Mouse (Mus musculus): Measurements from ENCODE around the gene Slc37a1. TPM values are rescaled to one million over a fixed set of nuclear protein-coding genes. Genes with fewer than 3 reads are reported as not detected.
A peak's percentile ranks its signal among the peaks of the same experiment; 100 is the strongest.

Gene Slc37a1
- polyA plus RNA-seq, 1 experiment from 2014 or later, result 4.6 TPM

DNA sequence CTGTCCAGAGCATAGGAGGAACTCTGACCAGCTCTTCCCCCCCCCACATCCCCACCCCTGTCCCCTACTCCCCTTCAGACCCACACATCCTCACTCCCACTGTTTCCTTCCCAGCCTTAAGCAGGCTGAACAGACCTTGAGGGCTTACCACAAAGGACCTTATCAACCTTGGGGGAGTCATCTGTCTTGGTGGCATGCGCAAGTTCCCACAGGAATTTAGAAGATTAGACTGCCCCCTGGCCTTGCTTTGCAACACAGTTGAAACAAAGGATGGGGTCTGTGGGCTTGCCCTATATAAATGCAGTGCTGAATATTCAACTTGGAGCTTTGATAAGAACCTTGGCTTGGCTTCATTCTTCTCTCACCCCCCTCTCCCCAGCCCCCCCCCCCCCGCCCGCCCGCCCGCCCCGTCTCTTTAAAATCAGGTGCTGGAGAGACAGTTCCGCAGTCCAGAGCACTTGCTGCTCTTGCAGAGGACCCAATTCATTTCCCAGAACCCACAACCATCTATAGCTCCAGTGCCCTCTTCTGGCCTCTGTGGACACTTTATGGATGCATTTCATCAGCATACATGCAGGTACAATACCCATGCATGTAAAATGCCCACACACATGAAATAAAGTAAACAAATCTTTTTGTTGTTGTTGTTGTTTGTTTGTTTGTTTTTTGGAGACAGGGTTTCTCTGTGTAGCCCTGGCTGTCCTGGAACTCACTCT is 15.3 kb upstream of the Slc37a1 start:
- Histone ChIP-seq H3K27ac (ENCODE audit: low read depth, low read length) (no peak overlapping the region), H3K4me1 (ENCODE audit: control insufficient read depth, insufficient read depth, low read length) (no peaks in the 10 kb centered on the region), H3K9ac (ENCODE audit: low read depth, low read length) (no peak overlapping the region), H3K36me3 (ENCODE audit: control insufficient read depth, insufficient read depth, low read length) (no peaks in the 10 kb centered on the region), H3K27me3 (ENCODE audit: control insufficient read depth, insufficient read depth, low read length) (no peaks in the 10 kb centered on the region), H3K9me3 (replicated peaks; ENCODE audit: control insufficient read depth, low read length) (no peaks in the 10 kb centered on the region), H3K4me2 (no peak overlapping the region), H3K4me3 (ENCODE audit: low read depth, low read length) (no peak overlapping the region)
- 35% methylated on average over 7 of the region's 7 CpGs for WGBS (ENCODE audit: insufficient replicate concordance)
- no peak for ATAC-seq (replicated peaks; ENCODE audit: insufficient number of reproducible peaks, low FRiP score, low TSS enrichment)

DNA sequence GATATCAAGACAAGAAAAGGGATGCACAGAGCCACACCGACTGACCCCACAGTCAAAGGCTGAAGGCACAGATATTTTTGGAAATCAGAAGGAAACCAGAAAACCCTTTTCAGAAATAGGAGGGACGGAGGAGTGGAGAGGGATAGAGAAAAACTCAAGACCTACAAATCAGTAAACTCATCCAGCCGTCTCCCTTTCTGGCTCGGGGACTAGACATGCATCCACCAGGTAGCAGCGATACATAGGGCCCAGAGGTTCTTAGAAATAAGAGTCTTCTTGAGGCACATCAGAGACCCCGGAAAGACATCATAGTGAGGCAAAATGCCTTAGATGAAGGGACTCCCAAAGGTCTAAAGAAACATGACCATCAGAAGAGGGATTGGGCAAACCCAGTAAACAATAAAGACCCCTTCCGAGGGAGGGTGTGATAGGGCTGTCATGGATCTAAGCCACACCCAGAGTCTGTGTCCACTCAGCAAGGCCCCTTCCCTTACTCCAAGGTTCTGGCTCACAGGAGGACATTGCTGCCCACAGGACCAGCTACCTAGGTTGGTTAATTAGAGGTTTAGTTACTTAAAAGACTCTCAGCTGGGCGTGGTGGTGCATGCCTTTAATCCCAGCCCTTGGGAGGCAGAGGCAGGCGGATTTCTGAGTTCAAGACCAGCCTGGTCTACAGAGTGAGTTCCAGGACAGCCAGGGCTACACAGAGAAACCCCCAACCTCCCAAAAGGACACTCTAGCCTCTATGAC is 14.0 kb upstream of the Slc37a1 start:
- H3K4me3 ChIP-seq (ENCODE audit: low read depth, low read length), result no peak overlapping the region
- no peaks in the 10 kb centered on the region for H3K27me3 ChIP-seq (ENCODE audit: control insufficient read depth, insufficient read depth, low read length)
- no peaks in the 10 kb centered on the region for H3K9me3 ChIP-seq (replicated peaks; ENCODE audit: control insufficient read depth, low read length)
- no peak for ATAC-seq (replicated peaks; ENCODE audit: insufficient number of reproducible peaks, low FRiP score, low TSS enrichment)
- WGBS (ENCODE audit: insufficient replicate concordance), result 78% methylated on average over 9 of the region's 9 CpGs
- no peak overlapping the region for H3K9ac ChIP-seq (ENCODE audit: low read depth, low read length)
- H3K27ac ChIP-seq (ENCODE audit: low read depth, low read length), result no peak overlapping the region
- no peaks in the 10 kb centered on the region for H3K4me1 ChIP-seq (ENCODE audit: control insufficient read depth, insufficient read depth, low read length)
- no peaks in the 10 kb centered on the region for H3K36me3 ChIP-seq (ENCODE audit: control insufficient read depth, insufficient read depth, low read length)
- H3K4me2 ChIP-seq, result no peak overlapping the region

DNA sequence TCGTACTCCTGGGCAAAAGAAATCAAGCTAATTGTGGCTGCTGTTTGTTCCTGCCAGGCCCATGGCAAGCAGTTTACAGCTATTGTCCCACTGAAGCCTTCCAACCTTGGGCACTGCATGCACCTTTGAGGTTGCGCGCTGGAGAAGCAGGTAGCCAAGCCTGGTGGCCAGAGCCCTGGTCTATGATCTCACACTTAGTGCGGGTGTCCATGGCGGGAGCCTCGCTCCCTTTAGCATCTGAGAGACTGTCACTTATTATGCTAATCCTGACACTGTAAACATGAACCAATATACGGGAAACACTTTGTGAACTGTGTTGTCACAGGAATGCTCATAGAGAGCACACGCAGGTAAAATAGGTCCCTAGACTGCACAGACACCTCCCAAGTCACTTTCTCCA is 13.0 kb upstream of the Slc37a1 start:
- Histone ChIP-seq H3K4me1 (ENCODE audit: control insufficient read depth, insufficient read depth, low read length) (no peaks in the 10 kb centered on the region), H3K4me3 (ENCODE audit: low read depth, low read length) (no peak overlapping the region), H3K27me3 (ENCODE audit: control insufficient read depth, insufficient read depth, low read length) (no peaks in the 10 kb centered on the region), H3K9ac (ENCODE audit: low read depth, low read length) (no peak overlapping the region), H3K36me3 (ENCODE audit: control insufficient read depth, insufficient read depth, low read length) (no peaks in the 10 kb centered on the region), H3K9me3 (replicated peaks; ENCODE audit: control insufficient read depth, low read length) (no peaks in the 10 kb centered on the region), H3K4me2 (no peak overlapping the region), H3K27ac (ENCODE audit: low read depth, low read length) (no peak overlapping the region)
- 89% methylated on average over 8 of the region's 8 CpGs for WGBS (ENCODE audit: insufficient replicate concordance)
- ATAC-seq (replicated peaks; ENCODE audit: insufficient number of reproducible peaks, low FRiP score, low TSS enrichment), result no peak

DNA sequence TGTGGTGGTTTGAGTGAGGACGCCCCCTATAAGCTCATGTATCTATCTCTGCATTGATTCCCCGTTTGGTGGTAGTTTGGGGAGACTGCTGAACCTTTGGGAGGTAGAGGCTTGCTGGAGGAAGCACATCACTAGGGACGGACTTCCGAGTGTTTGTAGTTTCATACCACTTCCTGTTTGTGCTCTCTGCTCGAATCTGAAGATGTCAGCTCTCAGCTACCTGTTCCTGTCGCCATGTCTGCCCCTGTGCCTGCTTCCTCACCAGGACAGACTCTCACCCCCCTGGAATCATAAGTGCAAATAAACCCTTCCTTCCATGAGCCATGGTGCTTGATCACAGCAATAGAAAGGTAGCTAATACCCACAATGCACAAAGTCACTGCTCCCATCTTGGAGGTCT is 11.4 kb upstream of the Slc37a1 start:
- H3K36me3 ChIP-seq (ENCODE audit: control insufficient read depth, insufficient read depth, low read length), result no peaks in the 10 kb centered on the region
- H3K27me3 ChIP-seq (ENCODE audit: control insufficient read depth, insufficient read depth, low read length), result no peaks in the 10 kb centered on the region
- no peak overlapping the region for H3K27ac ChIP-seq (ENCODE audit: low read depth, low read length)
- H3K9me3 ChIP-seq (replicated peaks; ENCODE audit: control insufficient read depth, low read length), result no peaks in the 10 kb centered on the region
- no peak for ATAC-seq (replicated peaks; ENCODE audit: insufficient number of reproducible peaks, low FRiP score, low TSS enrichment)
- H3K9ac ChIP-seq (ENCODE audit: low read depth, low read length), result no peak overlapping the region
- H3K4me1 ChIP-seq (ENCODE audit: control insufficient read depth, insufficient read depth, low read length), result no peaks in the 10 kb centered on the region
- 61% methylated on average over 6 of the region's 6 CpGs for WGBS (ENCODE audit: insufficient replicate concordance)
- no peak overlapping the region for H3K4me3 ChIP-seq (ENCODE audit: low read depth, low read length)
- H3K4me2 ChIP-seq, result no peak overlapping the region

DNA sequence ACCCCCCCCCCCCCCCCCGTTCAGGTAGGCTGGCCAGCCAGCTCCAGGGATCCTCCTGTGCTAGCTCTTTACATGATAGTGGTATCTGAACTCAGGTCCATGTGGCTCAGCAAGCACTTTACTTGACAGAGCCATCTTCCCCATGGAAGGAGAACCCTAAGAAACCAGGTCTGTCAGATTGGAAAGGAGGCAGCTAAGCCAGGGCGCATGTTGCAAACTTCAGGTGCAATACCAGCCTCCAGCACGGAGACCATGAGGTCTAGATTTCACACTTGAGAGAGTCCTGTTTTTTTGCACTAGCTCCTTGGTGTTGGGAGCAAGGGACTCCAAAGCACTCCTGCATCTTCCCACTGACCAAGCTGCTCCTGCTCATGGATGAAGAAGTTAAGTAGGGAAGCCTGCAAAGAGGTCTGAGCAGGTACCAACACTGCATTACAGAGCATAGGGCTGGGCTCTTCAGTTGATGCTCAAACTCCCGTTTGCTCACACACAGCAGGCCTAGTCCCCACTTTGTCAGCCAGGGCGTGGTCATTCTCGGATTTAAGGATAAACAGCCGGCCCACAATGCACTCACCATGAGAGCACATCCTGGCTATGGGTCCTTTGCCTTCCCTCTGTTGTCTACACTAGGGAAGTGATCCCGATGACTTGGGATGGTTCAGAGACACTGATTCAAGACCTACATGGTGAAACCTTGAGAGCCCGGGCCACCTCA is 10.2 kb upstream of the Slc37a1 start:
- Histone ChIP-seq H3K27me3 (ENCODE audit: control insufficient read depth, insufficient read depth, low read length) (no peaks in the 10 kb centered on the region), H3K4me1 (ENCODE audit: control insufficient read depth, insufficient read depth, low read length) (no peaks in the 10 kb centered on the region), H3K4me3 (ENCODE audit: low read depth, low read length) (peak overlapping the region; percentile 53), H3K9me3 (replicated peaks; ENCODE audit: control insufficient read depth, low read length) (no peaks in the 10 kb centered on the region), H3K4me2 (peak overlapping the region; percentile 78), H3K27ac (ENCODE audit: low read depth, low read length) (no peak overlapping the region), H3K9ac (ENCODE audit: low read depth, low read length) (0 out of 2 replicates have a peak overlapping the region, but pooled peaks have one; percentile 35), H3K36me3 (ENCODE audit: control insufficient read depth, insufficient read depth, low read length) (no peaks in the 10 kb centered on the region)
- WGBS (ENCODE audit: insufficient replicate concordance), result 26% methylated on average over 9 of the region's 9 CpGs
- no peak for ATAC-seq (replicated peaks; ENCODE audit: insufficient number of reproducible peaks, low FRiP score, low TSS enrichment)

DNA sequence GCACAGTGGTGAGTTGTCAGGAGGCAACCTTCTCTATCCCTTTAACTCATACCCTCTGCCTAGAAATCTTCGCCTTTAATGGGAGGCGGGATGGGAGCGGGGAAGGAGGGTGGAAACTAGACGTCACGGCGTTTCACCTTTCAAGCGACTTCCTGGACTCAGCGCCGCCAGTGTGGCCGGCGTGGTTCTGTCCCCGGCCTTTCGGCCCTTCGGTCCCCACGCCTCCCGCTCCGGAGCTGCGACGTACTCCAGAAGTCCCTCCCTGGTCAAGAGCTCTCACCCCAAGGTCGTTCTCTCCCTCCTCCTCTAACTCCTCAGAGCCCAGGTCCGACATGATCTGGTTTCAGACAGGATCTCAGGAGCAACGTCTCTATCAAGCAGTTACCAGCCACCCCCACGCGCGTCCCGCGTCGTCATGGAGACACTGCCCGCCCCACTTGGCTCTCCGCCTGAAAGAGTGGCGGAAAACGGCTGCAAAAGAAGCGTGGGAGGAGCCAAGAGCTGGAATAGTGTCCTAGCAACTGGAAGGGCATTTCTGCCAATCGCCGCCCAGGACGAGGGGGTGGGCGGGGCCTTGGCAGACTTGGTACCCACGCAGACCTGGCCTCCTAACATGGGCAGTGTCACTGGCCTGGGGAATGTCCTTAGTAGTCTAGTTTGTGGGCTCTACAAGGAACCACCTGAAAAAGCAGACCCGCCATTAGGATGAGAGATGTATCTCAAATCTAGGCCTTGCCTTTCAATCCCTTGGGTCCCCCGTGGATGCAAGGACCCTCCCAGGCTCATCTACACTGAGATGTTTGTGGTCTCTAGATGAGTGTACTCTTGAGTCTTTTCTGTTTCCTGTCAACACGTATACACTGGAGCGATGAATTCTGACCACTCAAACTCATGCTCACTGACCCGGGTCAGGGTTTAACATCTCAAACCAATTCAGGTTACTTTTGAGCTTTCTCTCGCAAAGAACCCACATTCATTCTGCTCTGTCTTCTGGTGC is 9.4 kb upstream of the Slc37a1 start, which contains the start of gene Rsph1:
Rsph1 (minus strand) TSS at position 462 of the 997 bp plus-strand sequence.
- 8% methylated on average over 44 of the region's 44 CpGs for WGBS (ENCODE audit: insufficient replicate concordance)
- no peaks in the 10 kb centered on the region for H3K4me1 ChIP-seq (ENCODE audit: control insufficient read depth, insufficient read depth, low read length)
- no peaks in the 10 kb centered on the region for H3K36me3 ChIP-seq (ENCODE audit: control insufficient read depth, insufficient read depth, low read length)
- no peaks in the 10 kb centered on the region for H3K9me3 ChIP-seq (replicated peaks; ENCODE audit: control insufficient read depth, low read length)
- peak within 1 kb of the TSS; percentile 53 for H3K4me3 ChIP-seq (ENCODE audit: low read depth, low read length)
- peak; percentile 79 for ATAC-seq (replicated peaks; ENCODE audit: insufficient number of reproducible peaks, low FRiP score, low TSS enrichment)
- peak within 1 kb of the TSS; percentile 78 for H3K4me2 ChIP-seq
- H3K27ac ChIP-seq (ENCODE audit: low read depth, low read length), result no peak within 1 kb of the TSS
- peak within 1 kb of the TSS; percentile 35; the same call in 1 of the 2 replicates for H3K9ac ChIP-seq (ENCODE audit: low read depth, low read length)
- no peaks in the 10 kb centered on the region for H3K27me3 ChIP-seq (ENCODE audit: control insufficient read depth, insufficient read depth, low read length)

DNA sequence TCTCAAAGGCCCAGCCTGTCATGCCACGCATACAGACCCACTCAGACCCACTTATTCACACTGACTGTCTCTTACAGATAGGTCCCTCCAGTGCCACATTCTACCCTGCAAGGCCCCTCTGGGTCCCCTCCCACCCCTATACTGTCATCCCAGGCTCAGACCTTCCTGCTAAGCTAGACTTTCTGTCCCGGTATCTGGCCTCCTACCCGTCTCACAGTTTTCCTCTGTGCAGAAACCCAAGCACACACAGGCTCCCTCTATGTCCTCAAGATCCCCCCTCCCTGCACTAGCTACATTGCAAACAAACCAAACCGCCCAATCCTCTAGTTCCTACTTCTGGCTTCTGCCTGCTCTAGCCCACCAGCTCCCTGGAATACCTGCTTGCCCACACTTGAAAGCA is 8.7 kb upstream of the Slc37a1 start:
- no peak for ATAC-seq (replicated peaks; ENCODE audit: insufficient number of reproducible peaks, low FRiP score, low TSS enrichment)
- H3K4me1 ChIP-seq (ENCODE audit: control insufficient read depth, insufficient read depth, low read length), result no peaks in the 10 kb centered on the region
- H3K9ac ChIP-seq (ENCODE audit: low read depth, low read length), result no peak overlapping the region
- no peaks in the 10 kb centered on the region for H3K36me3 ChIP-seq (ENCODE audit: control insufficient read depth, insufficient read depth, low read length)
- H3K4me3 ChIP-seq (ENCODE audit: low read depth, low read length), result no peak overlapping the region
- H3K27me3 ChIP-seq (ENCODE audit: control insufficient read depth, insufficient read depth, low read length), result no peaks in the 10 kb centered on the region
- H3K9me3 ChIP-seq (replicated peaks; ENCODE audit: control insufficient read depth, low read length), result no peaks in the 10 kb centered on the region
- WGBS (ENCODE audit: insufficient replicate concordance), result 65% methylated on average over 4 of the region's 4 CpGs
- H3K4me2 ChIP-seq, result no peak overlapping the region
- no peak overlapping the region for H3K27ac ChIP-seq (ENCODE audit: low read depth, low read length)

DNA sequence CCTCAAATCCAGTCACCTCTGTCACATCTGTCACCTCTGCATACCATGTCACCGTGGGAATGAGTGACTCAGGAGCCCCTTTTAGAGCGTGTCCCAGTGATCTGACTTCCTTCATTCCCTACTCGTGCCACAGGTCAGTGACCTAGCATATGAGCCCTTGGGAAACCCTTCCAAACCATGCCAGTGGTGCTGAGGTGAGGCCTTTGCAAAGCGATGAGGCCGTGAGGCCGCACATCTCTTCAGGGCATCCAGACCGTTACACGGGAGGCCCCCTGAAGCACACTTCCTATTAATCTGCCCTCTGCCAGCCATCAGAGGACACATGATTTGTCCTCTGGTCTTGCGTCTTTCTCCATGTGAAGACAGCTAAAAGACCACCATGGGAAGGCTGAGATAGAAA is 7.1 kb upstream of the Slc37a1 start:
- no peaks in the 10 kb centered on the region for H3K4me1 ChIP-seq (ENCODE audit: control insufficient read depth, insufficient read depth, low read length)
- H3K36me3 ChIP-seq (ENCODE audit: control insufficient read depth, insufficient read depth, low read length), result no peaks in the 10 kb centered on the region
- no peaks in the 10 kb centered on the region for H3K9me3 ChIP-seq (replicated peaks; ENCODE audit: control insufficient read depth, low read length)
- ATAC-seq (replicated peaks; ENCODE audit: insufficient number of reproducible peaks, low FRiP score, low TSS enrichment), result no peak
- WGBS (ENCODE audit: insufficient replicate concordance), result 60% methylated on average over 9 of the region's 9 CpGs
- no peak overlapping the region for H3K9ac ChIP-seq (ENCODE audit: low read depth, low read length)
- no peak overlapping the region for H3K27ac ChIP-seq (ENCODE audit: low read depth, low read length)
- no peaks in the 10 kb centered on the region for H3K27me3 ChIP-seq (ENCODE audit: control insufficient read depth, insufficient read depth, low read length)
- H3K4me3 ChIP-seq (ENCODE audit: low read depth, low read length), result no peak overlapping the region
- no peak overlapping the region for H3K4me2 ChIP-seq

Data from heart, embryonic 11.5 days (tissue).